Mouse (Mus musculus) thymus, adult 2 months (tissue): ENCODE measurements around the gene Lamtor4. TPM values are rescaled to one million over a fixed set of nuclear protein-coding genes. Genes with fewer than 3 reads are reported as not detected.
A peak's percentile ranks its signal among the peaks of the same experiment; 100 is the strongest.

Source experiments
- DNase-seq: peaks from one replicate; pipeline ENCODE4 v3.0.0; 2021
- H3K27ac ChIP-seq: fragments of 200-500 bp; 2 replicates; pipeline ENCODE4 v1.5.1; 2012; ENCODE audit warnings: low read length, control low read depth; ENCODE audit not compliant: control insufficient read depth, insufficient read depth
- H3K27me3 ChIP-seq: fragments of 200-500 bp; 2 replicates; pipeline ENCODE4 v1.6.1; 2012; ENCODE audit warnings: mild to moderate bottlenecking, low read length, moderate library complexity, mixed read lengths; ENCODE audit not compliant: control insufficient read depth, insufficient read depth
- H3K36me3 ChIP-seq: fragments of 200-500 bp; 2 replicates; pipeline ENCODE4 v1.6.1; 2012; ENCODE audit warnings: mild to moderate bottlenecking, low read length, moderate library complexity; ENCODE audit not compliant: control insufficient read depth, insufficient read depth
- H3K4me1 ChIP-seq: fragments of 200-500 bp; replicated peaks from 2 replicates; pipeline ENCODE4 v1.6.1; 2012; ENCODE audit warnings: low read length; ENCODE audit not compliant: control insufficient read depth, insufficient read depth
- H3K4me3 ChIP-seq: fragments of 200-500 bp; 2 replicates; pipeline ENCODE4 v1.5.1; 2012; ENCODE audit warnings: mild to moderate bottlenecking, low read length, control low read depth, moderate library complexity; ENCODE audit not compliant: control insufficient read depth, insufficient read depth
- CTCF ChIP-seq: fragments of 200-500 bp; IDR thresholded peaks from 2 replicates; pipeline ENCODE4 v1.5.1; 2012; ENCODE audit warnings: mild to moderate bottlenecking, control low read depth, low read length, moderate library complexity, borderline replicate concordance; ENCODE audit not compliant: control insufficient read depth, poor library complexity, insufficient read depth; ENCODE audit errors: extremely low read depth
- POLR2A ChIP-seq: fragments of 200-500 bp; IDR thresholded peaks from 2 replicates; pipeline ENCODE4 v1.6.1; 2012; ENCODE audit warnings: mild to moderate bottlenecking, low read length, control low read depth, moderate library complexity; ENCODE audit not compliant: control insufficient read depth, poor library complexity, insufficient read depth; ENCODE audit errors: extremely low read depth
- WGBS: fragments of 180-500 bp; shearing (Covaris S2); methylation state at CpG from one replicate; pipeline ENCODE4 v1.1.7; 2018; 5-methylcytosine and 5-hydroxymethylcytosine counted together
- polyA plus RNA-seq: library from polyadenylated mRNA; depleted of rRNA; stranded (reverse); fragments of >200 nt; gene quantifications from 2 replicates; pipeline ENCODE4 v1.2.3, GENCODE M21; 2012

Gene Lamtor4
- polyA plus RNA-seq, 1 experiment = 162 TPM

GRCm38 (mm10) chr5:138225700-138226099, 29.6 kb upstream of the Lamtor4 start, which contains the start of gene Nxpe5:
Gene Nxpe5 (plus strand): TSS chr5:138225898.
- no peaks in the 10 kb centered on the region for H3K27me3 ChIP-seq
- H3K4me1 ChIP-seq = no peaks in the 10 kb centered on the region
- no peak within 1 kb of the TSS for H3K27ac ChIP-seq
- TF ChIP-seq POLR2A (no peak), CTCF (no peak)
- H3K4me3 ChIP-seq = no peak within 1 kb of the TSS
- no peaks in the 10 kb centered on the region for H3K36me3 ChIP-seq
- no peak for DNase-seq
- 34% methylated on average over 2 of the region's 2 CpGs for WGBS

GRCm38 (mm10) chr5:138226491-138226890, 28.8 kb upstream of the Lamtor4 start:
- DNase-seq = no peak
- WGBS = 11% methylated on average over 4 of the region's 4 CpGs
- Histone ChIP-seq H3K4me3 (no peak overlapping the region), H3K27me3 (no peaks in the 10 kb centered on the region), H3K27ac (no peak overlapping the region), H3K36me3 (no peaks in the 10 kb centered on the region), H3K4me1 (no peaks in the 10 kb centered on the region)
- TF ChIP-seq CTCF (no peak), POLR2A (no peak)

DNA sequence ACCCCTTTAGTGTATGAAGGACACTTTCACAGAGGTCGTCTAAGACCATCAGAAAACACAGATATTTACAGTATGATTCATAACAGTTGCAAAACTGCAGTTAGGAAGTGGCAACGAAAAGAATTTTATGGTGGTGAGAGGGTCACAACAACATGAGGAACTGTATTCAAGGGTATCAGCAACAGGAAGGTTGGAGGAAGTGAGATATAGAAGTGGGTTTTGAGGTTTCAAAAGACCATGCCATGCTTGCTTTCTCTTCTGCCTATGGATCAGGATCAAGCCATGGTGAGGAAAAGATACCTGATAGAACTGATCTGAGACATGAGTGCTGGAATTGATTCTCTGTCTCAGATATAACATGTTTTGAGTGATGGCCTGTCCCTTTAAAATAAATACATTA, 27.9 kb upstream of the Lamtor4 start:
- WGBS = 15% methylated on average over 2 of the region's 2 CpGs
- TF ChIP-seq POLR2A (no peak), CTCF (no peak)

DNA sequence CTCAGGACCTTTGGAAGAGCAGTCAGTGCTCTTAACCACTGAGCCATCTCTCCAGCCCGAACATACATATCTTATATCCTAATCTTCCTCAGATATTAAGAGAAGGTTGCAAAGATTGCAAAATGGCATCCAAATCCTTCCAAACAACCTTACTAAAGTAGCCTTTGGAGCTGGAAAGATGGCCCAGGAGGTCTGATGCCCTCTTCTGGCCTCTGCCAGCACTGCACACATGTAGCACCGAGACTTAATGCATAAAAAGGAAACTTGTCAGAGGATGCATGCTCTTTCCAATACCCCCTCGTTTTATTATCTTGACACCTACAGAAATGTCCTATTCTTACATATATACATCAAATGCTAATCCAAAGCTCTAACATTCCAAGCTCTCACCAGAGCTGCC, 27.3 kb upstream of the Lamtor4 start:
- WGBS = 38% methylated on average over 3 of the region's 3 CpGs
- Histone ChIP-seq H3K4me1 (no peaks in the 10 kb centered on the region), H3K4me3 (no peak overlapping the region), H3K27me3 (no peaks in the 10 kb centered on the region), H3K27ac (no peak overlapping the region), H3K36me3 (no peaks in the 10 kb centered on the region)
- DNase-seq = peak; percentile 61
- TF ChIP-seq CTCF (no peak), POLR2A (no peak)

More for the DNA sequence above, 27.9 kb upstream of the Lamtor4 start:
- DNase-seq = no peak
- H3K36me3 ChIP-seq = no peaks in the 10 kb centered on the region
- no peaks in the 10 kb centered on the region for H3K27me3 ChIP-seq
- no peaks in the 10 kb centered on the region for H3K4me1 ChIP-seq
- H3K27ac ChIP-seq = no peak overlapping the region
- no peak overlapping the region for H3K4me3 ChIP-seq

DNA sequence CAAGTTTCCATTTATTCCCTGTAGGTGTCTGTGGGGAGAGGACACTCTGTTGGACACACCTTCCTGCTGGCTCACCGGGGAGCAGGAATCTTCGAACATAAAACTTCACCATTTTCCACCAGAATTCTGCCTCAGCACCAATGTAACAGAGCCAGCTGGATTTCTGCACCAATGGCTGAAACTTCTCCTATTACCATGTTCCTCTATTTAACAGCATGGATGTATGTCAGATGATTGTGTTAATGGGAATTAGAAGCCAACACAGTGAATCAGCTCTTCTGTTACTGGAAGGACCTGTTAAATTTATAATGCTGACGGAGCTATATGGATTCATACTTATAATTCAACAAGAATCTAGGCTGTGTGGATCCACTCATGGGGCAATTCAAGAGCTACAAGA, 25.8 kb upstream of the Lamtor4 start:
- Histone ChIP-seq H3K27ac (no peak overlapping the region), H3K4me3 (no peak overlapping the region), H3K27me3 (no peaks in the 10 kb centered on the region), H3K36me3 (no peaks in the 10 kb centered on the region), H3K4me1 (no peaks in the 10 kb centered on the region)
- 95% methylated on average over 3 of the region's 3 CpGs for WGBS
- TF ChIP-seq CTCF (no peak), POLR2A (no peak)
- DNase-seq = no peak

- TF ChIP-seq CTCF = no peak
- no peak for TF ChIP-seq POLR2A
- no peak for DNase-seq
- WGBS = 94% methylated on average over 2 of the region's 2 CpGs
- Histone ChIP-seq H3K27me3 (no peaks in the 10 kb centered on the region), H3K27ac (no peak overlapping the region), H3K36me3 (no peaks in the 10 kb centered on the region), H3K4me1 (no peaks in the 10 kb centered on the region), H3K4me3 (no peak overlapping the region)
Observed at GRCm38 (mm10) chr5:138233778-138234177, 21.5 kb upstream of the Lamtor4 start.

GRCm38 (mm10) chr5:138234224-138234623, 21.1 kb upstream of the Lamtor4 start:
- DNase-seq = no peak
- H3K27ac ChIP-seq = no peak overlapping the region
- TF ChIP-seq POLR2A = no peak
- TF ChIP-seq CTCF = no peak
- H3K4me1 ChIP-seq = no peaks in the 10 kb centered on the region
- H3K4me3 ChIP-seq = no peak overlapping the region
- H3K36me3 ChIP-seq = no peaks in the 10 kb centered on the region
- H3K27me3 ChIP-seq = no peaks in the 10 kb centered on the region
